Mouse (Mus musculus) E14TG2a.4 (cell line): ENCODE data around the gene Dkk3.

Source experiments
- CTCF ChIP-seq: conservative IDR thresholded peaks from 2 replicates; pipeline ENCODE4 v1.5.1; 2014; ENCODE audit warnings: low read length
- NANOG ChIP-seq: IDR thresholded peaks from 2 replicates; pipeline ENCODE4 v1.6.1; 2014; ENCODE audit warnings: borderline replicate concordance, low read length, mixed read lengths

DNA sequence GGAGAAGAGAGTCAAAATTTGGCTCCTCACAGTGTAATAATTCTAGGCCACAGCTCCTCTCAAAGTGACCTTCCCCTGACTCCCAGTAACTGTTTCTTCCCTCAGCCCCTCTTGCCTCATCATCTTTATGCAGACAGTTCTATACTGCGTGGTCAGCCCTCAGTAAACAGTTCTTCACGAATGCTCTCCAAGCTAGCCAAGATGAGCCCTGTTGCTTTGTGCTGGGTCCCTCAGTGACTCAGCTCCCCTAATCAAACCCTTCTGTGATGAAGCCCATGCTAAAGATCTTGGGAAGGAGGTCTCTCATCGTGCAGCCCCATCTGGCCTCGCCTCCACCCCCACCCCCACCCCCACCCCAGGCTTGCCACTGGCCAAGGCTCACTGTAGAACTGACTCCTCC lies 41.9 kb upstream of the Dkk3 start:
- TF ChIP-seq CTCF (no peak), NANOG (no peak)
